Mouse (Mus musculus) midbrain, postnatal 0 days (tissue): ENCODE data around the gene Cadm2. TPM values are rescaled to one million over a fixed set of nuclear protein-coding genes. Genes with fewer than 3 reads are reported as not detected.

Experiments used
- ATAC-seq: fragments of 200-750 bp; cut with Nextera tagmentation; 2 replicates; pipeline ENCODE4 v1.8.0; 2017; ENCODE audit warnings: moderate number of reproducible peaks, mild to moderate bottlenecking, moderate TSS enrichment, moderate library complexity; ENCODE audit not compliant: low FRiP score
- DNase-seq: peaks from one replicate; pipeline ENCODE4 v3.0.0-alpha.2; 2015; ENCODE audit warnings: low spot score
- H3K27ac ChIP-seq: fragments of 300-500 bp; sonication (generic); 2 replicates; pipeline ENCODE4 v1.5.1; 2014; ENCODE audit warnings: low read depth, mild to moderate bottlenecking, low read length, mixed read lengths
- H3K27me3 ChIP-seq: fragments of 300-500 bp; sonication (generic); 2 replicates; pipeline ENCODE4 v1.6.1; 2014; ENCODE audit warnings: low read length, control low read depth, mixed read lengths; ENCODE audit not compliant: insufficient read depth
- H3K36me3 ChIP-seq: fragments of 300-500 bp; sonication (generic); 2 replicates; pipeline ENCODE4 v1.6.1; 2014; ENCODE audit warnings: low read length, control low read depth, mixed read lengths; ENCODE audit not compliant: insufficient read depth
- H3K4me1 ChIP-seq: fragments of 300-500 bp; sonication (generic); 2 replicates; pipeline ENCODE4 v1.6.1; 2014; ENCODE audit warnings: mild to moderate bottlenecking, control low read depth, antibody characterized with exemption, low read length, mixed read lengths; ENCODE audit not compliant: insufficient read depth
- H3K4me2 ChIP-seq: fragments of 300-500 bp; sonication (generic); 2 replicates; pipeline ENCODE4 v1.6.1; 2014; ENCODE audit warnings: low read depth, mild to moderate bottlenecking, low read length, mixed read lengths; ENCODE audit not compliant: poor library complexity, severe bottlenecking
- H3K4me3 ChIP-seq: fragments of 300-500 bp; sonication (generic); 2 replicates; pipeline ENCODE4 v1.5.1; 2014; ENCODE audit warnings: low read depth, mild to moderate bottlenecking, low read length, moderate library complexity
- H3K9ac ChIP-seq: fragments of 300-500 bp; sonication (generic); replicated peaks from 2 replicates; pipeline ENCODE4 v1.6.1; 2014; ENCODE audit warnings: mild to moderate bottlenecking, low read length, moderate library complexity, mixed read lengths; ENCODE audit not compliant: poor library complexity, severe bottlenecking
- H3K9me3 ChIP-seq: fragments of 300-500 bp; sonication (generic); 2 replicates; pipeline ENCODE4 v1.6.1; 2016; ENCODE audit warnings: low read length, control low read depth
- CTCF ChIP-seq: IDR thresholded peaks from 2 replicates; pipeline ENCODE4 v1.5.1; 2016; ENCODE audit warnings: antibody characterized with exemption, mild to moderate bottlenecking
- WGBS: fragments of 180-500 bp; shearing (Covaris S2); extraction: QIAGEN DNeasy Blood & Tissue Kit; methylation state at CpG from one replicate; pipeline ENCODE4 v1.1.7; 2014; 5-methylcytosine and 5-hydroxymethylcytosine counted together
- polyA plus RNA-seq: library from polyadenylated mRNA; unstranded; fragments of >200 nt; fragmentation: Nextera tagmentation; extraction: Ambion mirVana; gene quantifications from 2 replicates; pipeline ENCODE4 v1.2.1, GENCODE M21; 2015
- total RNA-seq: library from RNA; depleted of rRNA; stranded (reverse); fragments of >200 nt; gene quantifications from 2 replicates; pipeline ENCODE4 v1.2.3, GENCODE M21; 2014

Gene Cadm2
- total and polyA plus RNA-seq, 2 experiments from 2014 or later, result 82.8 to 92.0 TPM

GRCm38 (mm10) chr16:66622423-66622822, 998.3 kb downstream of the Cadm2 start:
- TF ChIP-seq CTCF, result no peak
- no peaks in the 10 kb centered on the region for H3K27me3 ChIP-seq
- WGBS, result 51% methylated on average over 1 of the region's 1 CpGs

DNA sequence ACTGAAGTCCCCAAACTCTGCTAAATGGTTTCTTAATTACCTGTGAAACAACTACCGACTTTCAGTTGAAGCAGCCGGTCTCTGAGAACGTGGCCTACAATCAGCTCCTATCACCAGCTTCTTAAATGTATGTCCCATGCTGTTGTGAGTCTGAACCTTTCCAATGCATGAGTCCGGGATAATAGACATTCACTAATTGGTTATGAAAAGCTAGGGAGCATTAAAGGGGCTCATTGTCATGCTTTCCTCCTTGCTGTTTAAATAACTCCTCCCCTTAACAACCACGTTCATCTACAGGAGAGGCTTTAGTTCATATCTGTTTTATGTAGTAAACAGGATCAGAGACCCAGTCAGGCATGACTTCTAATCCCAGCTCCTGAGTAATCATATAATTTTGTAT, 1008.1 kb downstream of the Cadm2 start:
- ATAC-seq (no peak), DNase-seq (no peak)
- Histone ChIP-seq H3K9me3 (no peaks in the 10 kb centered on the region), H3K27me3 (no peaks in the 10 kb centered on the region), H3K4me1 (no peaks in the 10 kb centered on the region), H3K27ac (no peak overlapping the region), H3K4me2 (no peak overlapping the region), H3K9ac (no peak overlapping the region), H3K36me3 (no peaks in the 10 kb centered on the region), H3K4me3 (no peak overlapping the region)
- WGBS, result 50% methylated on average over 5 of the region's 5 CpGs
- no peak for TF ChIP-seq CTCF

More at GRCm38 (mm10) chr16:66622423-66622822, 998.3 kb downstream of the Cadm2 start:
- Histone ChIP-seq H3K4me1 (no peaks in the 10 kb centered on the region), H3K4me3 (no peak overlapping the region), H3K36me3 (no peaks in the 10 kb centered on the region), H3K27ac (no peak overlapping the region), H3K9ac (no peak overlapping the region), H3K4me2 (no peak overlapping the region), H3K9me3 (no peaks in the 10 kb centered on the region)
- ATAC-seq (no peak), DNase-seq (no peak)
